Mouse (Mus musculus) bone marrow, adult 2 months (tissue): Measurements from ENCODE around the gene Olfr432. TPM values are rescaled to one million over a fixed set of nuclear protein-coding genes. Genes with fewer than 3 reads are reported as not detected.
"Not testable (repeated sequence)": the region's sequence is repeated elsewhere in the genome, so short reads cannot be mapped to it uniquely, and the experiment has no call there.

Experiments
- H3K27ac ChIP-seq: fragments of 200-500 bp; 2 replicates; pipeline ENCODE4 v1.5.1; 2012; ENCODE audit warnings: low read depth, mild to moderate bottlenecking, control low read depth, inconsistent platforms, low read length; ENCODE audit not compliant: control insufficient read depth, poor library complexity, insufficient read depth
- H3K4me1 ChIP-seq: fragments of 200-500 bp; 2 replicates; pipeline ENCODE4 v1.6.1; 2011; ENCODE audit warnings: low read length; ENCODE audit not compliant: control insufficient read depth, insufficient read depth
- H3K4me3 ChIP-seq: fragments of 200-500 bp; replicated peaks from 2 replicates; pipeline ENCODE3; 2011; ENCODE audit warnings: mild to moderate bottlenecking, low read depth, low read length, control low read depth; ENCODE audit not compliant: control insufficient read depth
- CTCF ChIP-seq: fragments of 200-500 bp; IDR thresholded peaks from 2 replicates; pipeline ENCODE4 v1.5.1; 2011; ENCODE audit warnings: low read length, control low read depth; ENCODE audit not compliant: control insufficient read depth, insufficient read depth
- POLR2A ChIP-seq: fragments of 200-500 bp; IDR thresholded peaks from 2 replicates; pipeline ENCODE4 v1.6.1; 2011; ENCODE audit warnings: low read depth, mild to moderate bottlenecking, control low read depth, low read length, borderline replicate concordance; ENCODE audit not compliant: control insufficient read depth
- WGBS: fragments of 180-500 bp; shearing (Covaris S2); methylation state at CpG from one replicate; pipeline ENCODE4 v1.1.7; 2018; 5-methylcytosine and 5-hydroxymethylcytosine counted together
- polyA plus RNA-seq: library from polyadenylated mRNA; stranded (reverse); fragments of >200 nt; gene quantifications from 2 replicates; pipeline ENCODE4 v1.2.4, GENCODE M21; 2011; ENCODE audit warnings: low replicate concordance; ENCODE audit not compliant: missing spikeins, insufficient read depth, insufficient read length

The Olfr432 gene
- polyA plus RNA-seq, result 0.29 TPM in 1 of 2 replicates, not detected in the other

GRCm38 (mm10) chr1:174048893-174049292, at the start of gene Olfr432:
TSS of gene Olfr432 (plus strand) at chr1:174049205.
- Histone ChIP-seq H3K27ac (no peak within 1 kb of the TSS), H3K4me1 (peaks cover 2% of the 10 kb centered on the region; the same call in 1 of the 2 replicates), H3K4me3 (no peak within 1 kb of the TSS)
- WGBS, result 39% methylated on average over 2 of the region's 2 CpGs
- TF ChIP-seq CTCF, result no peak
- no peak for TF ChIP-seq POLR2A

DNA sequence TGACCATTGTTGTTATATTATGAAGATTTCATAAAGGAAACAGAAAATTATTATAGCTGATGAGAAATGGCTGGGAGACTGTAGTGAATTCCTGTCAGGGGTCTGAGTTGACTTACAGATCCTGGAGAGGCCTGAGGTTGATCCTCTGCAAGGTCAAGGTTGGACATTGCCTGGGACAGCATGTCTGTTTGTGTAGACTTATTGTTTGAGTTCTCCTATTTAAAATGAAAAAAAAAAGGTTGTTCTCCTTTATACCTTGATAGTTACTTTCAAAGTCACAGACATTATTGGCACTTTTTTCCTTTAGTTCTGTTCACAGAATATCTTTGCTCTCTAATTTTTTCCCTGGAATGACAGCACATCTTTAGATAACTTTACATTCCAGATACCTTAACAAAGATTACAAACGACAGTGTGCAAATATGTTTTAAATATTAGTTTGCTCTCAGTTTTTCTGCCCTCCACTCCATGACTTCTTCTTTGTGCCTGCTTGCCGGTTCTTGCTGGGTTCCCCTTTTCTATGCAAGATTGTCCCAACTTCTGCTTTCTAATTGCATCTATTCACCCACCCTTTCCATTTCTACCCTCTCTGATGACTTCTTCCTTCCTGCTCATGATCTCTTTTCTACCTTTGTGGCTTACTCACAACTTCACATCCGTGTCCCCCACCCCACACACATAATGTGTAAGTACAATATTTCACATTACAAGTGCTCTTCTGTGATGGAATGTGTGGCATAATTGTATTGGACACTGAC, 44.5 kb upstream of the Olfr432 start:
- not testable (repeated sequence) for H3K4me3 ChIP-seq, H3K4me1 ChIP-seq, H3K27ac ChIP-seq
- 1% methylated on average over 2 of the region's 3 CpGs for WGBS

- H3K27ac ChIP-seq, H3K4me1 ChIP-seq, H3K4me3 ChIP-seq: not testable (repeated sequence)
Measured at GRCm38 (mm10) chr1:174007050-174007449, 42.0 kb upstream of the Olfr432 start.

DNA sequence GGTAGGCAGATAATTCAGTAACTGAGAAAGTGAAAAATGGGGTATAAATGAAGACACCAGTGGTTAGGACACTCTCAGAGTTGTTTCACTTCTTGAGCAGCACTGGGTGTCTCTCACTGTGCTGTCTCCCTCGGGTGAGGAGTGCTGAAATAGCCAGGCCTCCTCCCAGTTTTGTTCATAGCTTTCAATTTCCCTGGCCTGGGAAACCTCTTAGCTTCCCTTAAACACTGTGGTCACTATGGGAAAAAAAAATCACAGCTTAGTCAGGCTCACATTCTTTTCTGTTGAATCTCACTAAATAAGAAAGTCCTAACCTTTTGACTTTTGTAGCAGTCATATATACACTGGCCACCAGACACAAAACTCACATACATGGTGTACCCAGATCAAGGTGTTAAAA, 17.3 kb upstream of the Olfr432 start, which contains the start of gene Ifi205:
Gene Ifi205 (minus strand): TSS at position 113 of the 400 bp plus-strand sequence.
- WGBS, result 36% methylated on average over 1 of the region's 1 CpGs
- Histone ChIP-seq H3K4me3 (no peak within 1 kb of the TSS), H3K4me1 (no peaks in the 10 kb centered on the region), H3K27ac (no peak within 1 kb of the TSS)
- no peak for TF ChIP-seq POLR2A
- TF ChIP-seq CTCF, result no peak

GRCm38 (mm10) chr1:174035841-174036240, 13.2 kb upstream of the Olfr432 start:
- Histone ChIP-seq H3K4me3 (no peak overlapping the region), H3K27ac (no peak overlapping the region), H3K4me1 (no peaks in the 10 kb centered on the region)
- TF ChIP-seq CTCF, result no peak
- TF ChIP-seq POLR2A, result no peak
- 51% methylated on average over 4 of the region's 4 CpGs for WGBS

GRCm38 (mm10) chr1:174038480-174038879, 10.5 kb upstream of the Olfr432 start:
- no peak for TF ChIP-seq POLR2A
- no peak for TF ChIP-seq CTCF
- Histone ChIP-seq H3K4me3 (no peak overlapping the region), H3K4me1 (peaks cover 7% of the 10 kb centered on the region), H3K27ac (no peak overlapping the region)
- 53% methylated on average over 3 of the region's 3 CpGs for WGBS

- TF ChIP-seq CTCF, result no peak
- no peak for TF ChIP-seq POLR2A
- 28% methylated on average over 7 of the region's 7 CpGs for WGBS
- H3K4me3 ChIP-seq, result no peak within 1 kb of the TSS
- peaks cover 7% of the 10 kb centered on the region for H3K4me1 ChIP-seq
- H3K27ac ChIP-seq, result no peak within 1 kb of the TSS; the same call in 1 of the 2 replicates
Measured at GRCm38 (mm10) chr1:174040523-174041177, 8.4 kb upstream of the Olfr432 start, which contains the start of gene Olfr433. TSS of gene Olfr433 (plus strand) at chr1:174040705.

DNA sequence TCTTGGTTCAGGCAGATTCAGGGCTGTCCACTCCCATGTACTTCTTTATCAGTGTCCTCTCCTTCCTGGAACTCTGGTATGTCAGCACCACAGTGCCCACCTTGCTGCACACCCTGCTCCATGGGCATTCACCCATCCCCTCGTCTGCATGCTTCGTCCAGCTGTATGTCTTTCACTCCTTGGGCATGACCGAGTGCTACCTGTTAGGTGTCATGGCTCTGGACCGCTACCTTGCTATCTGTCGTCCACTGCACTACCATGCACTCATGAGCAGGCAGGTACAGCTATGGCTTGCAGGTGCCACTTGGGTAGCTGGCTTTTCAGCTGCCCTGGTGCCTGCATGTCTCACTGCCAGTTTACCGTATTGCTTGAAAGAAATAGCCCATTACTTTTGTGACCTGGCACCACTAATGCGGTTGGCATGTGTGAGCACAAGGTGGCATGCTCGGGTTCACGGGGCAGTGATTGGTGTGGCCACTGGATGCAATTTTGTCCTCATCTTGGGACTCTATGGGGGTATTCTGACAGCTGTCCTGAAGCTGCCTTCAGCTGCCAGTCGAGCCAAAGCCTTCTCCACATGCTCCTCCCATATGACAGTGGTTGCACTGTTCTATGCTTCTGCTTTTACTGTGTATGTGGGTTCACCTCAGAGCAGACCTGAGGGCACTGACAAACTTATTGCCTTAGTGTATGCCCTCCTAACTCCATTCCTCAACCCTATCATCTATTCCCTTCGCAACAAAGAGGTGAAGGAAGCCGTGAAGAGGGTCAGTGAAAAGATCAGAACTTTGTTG, 6.7 kb upstream of the Olfr432 start:
- H3K4me3 ChIP-seq, H3K4me1 ChIP-seq, H3K27ac ChIP-seq: not testable (repeated sequence)
- 73% methylated on average over 12 of the region's 12 CpGs for WGBS
